Mouse (Mus musculus): Measurements from ENCODE around the gene Spata17. TPM values are rescaled to one million over a fixed set of nuclear protein-coding genes. Genes with fewer than 3 reads are reported as not detected.

Gene Spata17
- polyA plus RNA-seq, 1 experiment from 2014 or later: 2.8 TPM

DNA sequence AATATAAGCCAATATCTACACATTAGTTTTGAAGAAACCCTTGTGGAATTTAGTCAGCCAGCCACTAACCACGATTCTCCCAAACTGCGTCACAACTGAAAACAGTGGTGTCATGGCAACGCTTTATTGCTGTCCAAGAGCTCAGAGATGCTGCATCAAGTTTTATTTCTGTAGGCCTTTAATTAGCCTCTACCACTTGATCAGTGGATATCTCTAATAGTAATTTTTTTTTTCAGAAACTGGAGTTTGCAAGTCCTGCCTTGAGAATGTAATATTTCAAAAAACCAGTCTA is 138.3 kb downstream of the Spata17 start:
- ATAC-seq (ENCODE audit: low FRiP score) (no peak), DNase-seq (ENCODE audit: low spot score) (peak; percentile 44)
- 36% methylated on average over 3 of the region's 3 CpGs for WGBS
- H3K36me3 ChIP-seq (replicated peaks; ENCODE audit: control insufficient read depth, insufficient read depth): no peaks in the 10 kb centered on the region
- 0 out of 2 replicates have a peak, but pooled peaks cover 7% of the 10 kb centered on the region for H3K9me3 ChIP-seq (ENCODE audit: control insufficient read depth, low read length)
- no peak overlapping the region for H3K4me3 ChIP-seq (replicated peaks; ENCODE audit: low read length)
- peak overlapping the region; percentile 54; the same call in 1 of the 2 replicates for H3K27ac ChIP-seq
- no peak overlapping the region for H3K4me2 ChIP-seq (replicated peaks)
- no peak overlapping the region for H3K9ac ChIP-seq
- H3K27me3 ChIP-seq (ENCODE audit: control insufficient read depth, insufficient read depth, low read length): no peaks in the 10 kb centered on the region
- peaks cover 6% of the 10 kb centered on the region; the same call in 1 of the 2 replicates for H3K4me1 ChIP-seq (replicated peaks; ENCODE audit: control insufficient read depth, insufficient read depth, low read length)

DNA sequence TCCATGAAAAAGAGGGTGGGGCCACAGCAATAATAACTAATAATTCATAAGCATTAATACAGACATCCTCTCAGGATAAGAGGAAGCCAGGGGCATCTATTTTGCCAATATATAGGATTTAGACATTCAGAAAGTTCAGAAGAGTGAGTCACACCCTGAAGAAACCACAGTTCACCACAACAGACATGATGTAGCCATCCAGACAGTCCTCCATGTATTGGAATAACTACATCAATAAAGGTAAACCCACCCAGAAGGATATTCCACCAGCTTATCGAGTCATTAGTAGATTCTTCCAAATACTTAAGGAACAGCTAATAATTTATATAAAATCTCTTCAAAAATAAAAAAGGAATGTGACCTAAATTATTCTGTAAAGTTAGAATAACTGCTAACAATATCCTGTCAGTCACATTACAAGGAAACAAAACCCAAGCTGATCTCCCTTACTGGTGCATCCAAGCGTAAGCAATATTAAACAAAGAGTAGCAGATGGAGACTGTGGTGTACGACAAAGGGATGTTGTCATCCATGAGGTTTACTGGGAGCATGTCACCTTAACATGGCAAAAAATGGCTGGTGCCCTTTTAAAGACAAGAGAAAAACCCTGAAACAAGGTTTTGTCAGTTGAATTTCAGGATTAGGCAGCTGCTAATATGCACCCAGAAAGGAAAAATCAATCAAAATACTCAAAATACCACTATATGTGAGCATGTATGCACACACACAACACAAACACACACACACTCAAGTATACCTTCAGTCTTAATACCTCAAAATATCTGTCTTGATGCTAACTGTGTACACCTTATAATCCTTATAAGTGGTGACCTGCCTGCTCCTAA is 138.8 kb downstream of the Spata17 start:
- ATAC-seq (ENCODE audit: low FRiP score): no peak
- H3K4me1 ChIP-seq (replicated peaks; ENCODE audit: control insufficient read depth, insufficient read depth, low read length): peaks cover 6% of the 10 kb centered on the region; the same call in 1 of the 2 replicates
- 0 out of 2 replicates have a peak, but pooled peaks cover 7% of the 10 kb centered on the region for H3K9me3 ChIP-seq (ENCODE audit: control insufficient read depth, low read length)
- H3K27ac ChIP-seq: peak overlapping the region; percentile 54; the same call in 1 of the 2 replicates
- H3K36me3 ChIP-seq (replicated peaks; ENCODE audit: control insufficient read depth, insufficient read depth): no peaks in the 10 kb centered on the region
- no peak overlapping the region for H3K9ac ChIP-seq
- H3K27me3 ChIP-seq (ENCODE audit: control insufficient read depth, insufficient read depth, low read length): no peaks in the 10 kb centered on the region
- DNase-seq (ENCODE audit: low spot score): peak; percentile 43
- H3K4me3 ChIP-seq (replicated peaks; ENCODE audit: low read length): no peak overlapping the region
- 35% methylated on average over 3 of the region's 3 CpGs for WGBS
- H3K4me2 ChIP-seq (replicated peaks): no peak overlapping the region

GRCm38 (mm10) chr1:187059874-187060273 is 155.4 kb downstream of the Spata17 start:
- Histone ChIP-seq H3K27me3 (ENCODE audit: control insufficient read depth, insufficient read depth, low read length) (no peaks in the 10 kb centered on the region), H3K27ac (no peak overlapping the region), H3K9me3 (ENCODE audit: control insufficient read depth, low read length) (no peaks in the 10 kb centered on the region), H3K4me3 (replicated peaks; ENCODE audit: low read length) (no peak overlapping the region), H3K9ac (no peak overlapping the region), H3K4me2 (replicated peaks) (no peak overlapping the region), H3K36me3 (replicated peaks; ENCODE audit: control insufficient read depth, insufficient read depth) (no peaks in the 10 kb centered on the region), H3K4me1 (replicated peaks; ENCODE audit: control insufficient read depth, insufficient read depth, low read length) (no peaks in the 10 kb centered on the region)
- DNase-seq (ENCODE audit: low spot score) (no peak), ATAC-seq (ENCODE audit: low FRiP score) (no peak)
- WGBS: 97% methylated on average over 1 of the region's 1 CpGs

DNA sequence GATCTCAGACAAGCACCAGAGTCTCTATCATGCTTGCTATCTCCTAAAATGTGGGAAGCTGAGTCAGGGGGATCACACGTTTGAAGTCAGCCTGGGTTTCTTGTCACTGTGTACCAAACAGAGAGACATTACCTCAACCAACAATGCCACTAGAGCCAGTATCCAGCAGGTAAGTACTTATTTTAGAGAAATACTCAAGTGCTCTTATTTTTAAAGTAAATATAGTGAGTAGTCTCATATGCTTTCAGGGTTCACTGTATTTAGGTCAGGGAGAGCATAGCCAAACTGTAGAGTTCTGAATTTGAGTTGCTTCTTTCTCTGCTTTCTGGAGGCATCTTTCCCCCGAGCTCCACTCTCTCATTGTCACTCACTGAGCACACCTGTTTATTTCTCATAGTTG is 160.9 kb downstream of the Spata17 start:
- Histone ChIP-seq H3K27ac (no peak overlapping the region), H3K4me3 (replicated peaks; ENCODE audit: low read length) (no peak overlapping the region), H3K27me3 (ENCODE audit: control insufficient read depth, insufficient read depth, low read length) (no peaks in the 10 kb centered on the region), H3K9ac (no peak overlapping the region), H3K36me3 (replicated peaks; ENCODE audit: control insufficient read depth, insufficient read depth) (no peaks in the 10 kb centered on the region), H3K4me1 (replicated peaks; ENCODE audit: control insufficient read depth, insufficient read depth, low read length) (no peaks in the 10 kb centered on the region), H3K9me3 (ENCODE audit: control insufficient read depth, low read length) (no peaks in the 10 kb centered on the region), H3K4me2 (replicated peaks) (no peak overlapping the region)
- WGBS: 97% methylated on average over 2 of the region's 2 CpGs
- DNase-seq (ENCODE audit: low spot score): no peak
- no peak for ATAC-seq (ENCODE audit: low FRiP score)

DNA sequence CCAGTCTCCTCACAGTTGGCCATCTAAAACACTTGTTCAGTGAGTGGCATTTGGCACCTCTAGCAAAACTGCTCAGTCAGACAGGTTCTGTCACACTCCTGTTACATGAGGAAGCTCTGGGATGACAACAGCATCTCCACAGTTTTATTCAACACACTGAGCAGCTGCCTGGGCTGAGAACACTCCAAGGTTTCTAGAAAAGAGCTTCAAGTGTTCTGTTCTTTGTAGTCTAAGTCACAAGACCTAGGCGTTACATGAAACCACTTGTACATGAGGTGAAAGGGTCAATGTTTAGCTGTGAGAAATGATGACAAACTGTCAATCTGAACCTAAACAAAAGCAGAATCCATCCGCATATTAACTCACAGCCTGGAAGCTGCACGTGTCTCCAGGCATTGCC is 161.4 kb downstream of the Spata17 start:
- no peak for DNase-seq (ENCODE audit: low spot score)
- H3K4me1 ChIP-seq (replicated peaks; ENCODE audit: control insufficient read depth, insufficient read depth, low read length): no peaks in the 10 kb centered on the region
- H3K36me3 ChIP-seq (replicated peaks; ENCODE audit: control insufficient read depth, insufficient read depth): no peaks in the 10 kb centered on the region
- no peak overlapping the region for H3K4me2 ChIP-seq (replicated peaks)
- H3K27ac ChIP-seq: no peak overlapping the region
- no peak overlapping the region for H3K9ac ChIP-seq
- no peaks in the 10 kb centered on the region for H3K9me3 ChIP-seq (ENCODE audit: control insufficient read depth, low read length)
- H3K4me3 ChIP-seq (replicated peaks; ENCODE audit: low read length): no peak overlapping the region
- no peaks in the 10 kb centered on the region for H3K27me3 ChIP-seq (ENCODE audit: control insufficient read depth, insufficient read depth, low read length)
- WGBS: 76% methylated on average over 3 of the region's 3 CpGs
- no peak for ATAC-seq (ENCODE audit: low FRiP score)

DNA sequence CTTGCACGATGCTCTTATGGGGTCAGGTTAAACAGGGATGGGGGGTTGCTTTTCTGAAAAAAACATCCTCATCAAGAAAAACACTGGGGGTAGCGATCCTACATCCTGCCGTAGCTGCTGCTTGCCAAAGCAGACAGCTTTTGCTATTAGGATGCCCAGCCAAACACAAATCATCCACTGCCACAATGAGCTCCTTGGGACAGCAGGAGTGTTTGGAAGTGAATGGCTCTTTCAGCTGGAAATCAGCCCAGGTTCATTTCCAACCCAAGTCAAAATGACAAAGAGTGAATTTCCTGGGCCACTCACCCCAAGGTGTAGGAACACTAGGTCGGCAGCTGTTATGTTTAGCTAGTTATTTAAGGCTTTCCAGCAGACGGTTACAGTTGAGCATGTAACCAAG is 162.7 kb downstream of the Spata17 start:
- Histone ChIP-seq H3K4me3 (replicated peaks; ENCODE audit: low read length) (no peak overlapping the region), H3K27me3 (ENCODE audit: control insufficient read depth, insufficient read depth, low read length) (no peaks in the 10 kb centered on the region), H3K27ac (no peak overlapping the region), H3K4me2 (replicated peaks) (no peak overlapping the region), H3K36me3 (replicated peaks; ENCODE audit: control insufficient read depth, insufficient read depth) (no peaks in the 10 kb centered on the region), H3K9ac (no peak overlapping the region), H3K4me1 (replicated peaks; ENCODE audit: control insufficient read depth, insufficient read depth, low read length) (no peaks in the 10 kb centered on the region), H3K9me3 (ENCODE audit: control insufficient read depth, low read length) (no peaks in the 10 kb centered on the region)
- 45% methylated on average over 5 of the region's 5 CpGs for WGBS
- ATAC-seq (ENCODE audit: low FRiP score) (no peak), DNase-seq (ENCODE audit: low spot score) (peak; percentile 33)

GRCm38 (mm10) chr1:187051296-187051695 is 164.0 kb downstream of the Spata17 start:
- WGBS: 86% methylated on average over 8 of the region's 8 CpGs
- H3K9ac ChIP-seq: no peak overlapping the region
- ATAC-seq (ENCODE audit: low FRiP score) (no peak), DNase-seq (ENCODE audit: low spot score) (no peak)
- no peaks in the 10 kb centered on the region for H3K36me3 ChIP-seq (replicated peaks; ENCODE audit: control insufficient read depth, insufficient read depth)
- no peak overlapping the region for H3K4me2 ChIP-seq (replicated peaks)
- H3K4me3 ChIP-seq (replicated peaks; ENCODE audit: low read length): no peak overlapping the region
- no peak overlapping the region for H3K27ac ChIP-seq
- H3K27me3 ChIP-seq (ENCODE audit: control insufficient read depth, insufficient read depth, low read length): no peaks in the 10 kb centered on the region
- no peaks in the 10 kb centered on the region for H3K4me1 ChIP-seq (replicated peaks; ENCODE audit: control insufficient read depth, insufficient read depth, low read length)
- H3K9me3 ChIP-seq (ENCODE audit: control insufficient read depth, low read length): no peaks in the 10 kb centered on the region

- no peak overlapping the region for H3K4me3 ChIP-seq (replicated peaks; ENCODE audit: low read length)
Observed at GRCm38 (mm10) chr1:187048681-187049288, 166.5 kb downstream of the Spata17 start.

GRCm38 (mm10) chr1:187044726-187045125 is 170.5 kb downstream of the Spata17 start:
- Histone ChIP-seq H3K4me1 (replicated peaks; ENCODE audit: control insufficient read depth, insufficient read depth, low read length) (no peaks in the 10 kb centered on the region), H3K9me3 (ENCODE audit: control insufficient read depth, low read length) (no peaks in the 10 kb centered on the region), H3K4me2 (replicated peaks) (no peak overlapping the region), H3K4me3 (replicated peaks; ENCODE audit: low read length) (no peak overlapping the region), H3K9ac (no peak overlapping the region), H3K36me3 (replicated peaks; ENCODE audit: control insufficient read depth, insufficient read depth) (no peaks in the 10 kb centered on the region), H3K27ac (no peak overlapping the region), H3K27me3 (ENCODE audit: control insufficient read depth, insufficient read depth, low read length) (no peaks in the 10 kb centered on the region)
- WGBS: 60% methylated on average over 6 of the region's 6 CpGs
- DNase-seq (ENCODE audit: low spot score) (no peak), ATAC-seq (ENCODE audit: low FRiP score) (no peak)

More at GRCm38 (mm10) chr1:187048681-187049288, 166.5 kb downstream of the Spata17 start:
- no peaks in the 10 kb centered on the region for H3K36me3 ChIP-seq (replicated peaks; ENCODE audit: control insufficient read depth, insufficient read depth)
- H3K4me2 ChIP-seq (replicated peaks): no peak overlapping the region
- H3K4me1 ChIP-seq (replicated peaks; ENCODE audit: control insufficient read depth, insufficient read depth, low read length): no peaks in the 10 kb centered on the region
- no peaks in the 10 kb centered on the region for H3K9me3 ChIP-seq (ENCODE audit: control insufficient read depth, low read length)
- H3K9ac ChIP-seq: no peak overlapping the region
- ATAC-seq (ENCODE audit: low FRiP score) (no peak), DNase-seq (ENCODE audit: low spot score) (no peak)
- H3K27ac ChIP-seq: no peak overlapping the region
- WGBS: 94% methylated on average over 9 of the region's 9 CpGs
- H3K27me3 ChIP-seq (ENCODE audit: control insufficient read depth, insufficient read depth, low read length): no peaks in the 10 kb centered on the region
